Mouse (Mus musculus): ENCODE data around the gene Olfr1501.

Olfr1501 gene

GRCm38 (mm10) chr19:13850592-13850991 lies at the start of gene Olfr1501:
TSS of gene Olfr1501 (minus strand) at chr19:13850692.

GRCm38 (mm10) chr19:13897828-13898227 lies 47.3 kb upstream of the Olfr1501 start, which contains the start of gene Olfr1504:
TSS of gene Olfr1504 (minus strand) at chr19:13897928.
- WGBS, result 62% methylated on average over 1 of the region's 1 CpGs

GRCm38 (mm10) chr19:13861495-13861894 lies 11.0 kb upstream of the Olfr1501 start, which contains the start of gene Olfr1502:
TSS of gene Olfr1502 (plus strand) at chr19:13861795.
- 92% methylated on average over 1 of the region's 1 CpGs for WGBS

GRCm38 (mm10) chr19:13830388-13830787 lies 20.1 kb downstream of the Olfr1501 start, which contains the start of gene Olfr1500:
TSS of gene Olfr1500 (minus strand) at chr19:13830488.

GRCm38 (mm10) chr19:13828447-13828846 lies 22.0 kb downstream of the Olfr1501 start:
- 65% methylated on average over 3 of the region's 3 CpGs for WGBS

GRCm38 (mm10) chr19:13820847-13821246 lies 29.6 kb downstream of the Olfr1501 start:
- WGBS, result 59% methylated on average over 5 of the region's 5 CpGs

GRCm38 (mm10) chr19:13819347-13819746 lies 31.1 kb downstream of the Olfr1501 start, which contains the start of gene Olfr1499:
TSS of gene Olfr1499 (minus strand) at chr19:13819447.

GRCm38 (mm10) chr19:13818827-13819226 lies 31.7 kb downstream of the Olfr1501 start:
- WGBS, result 30% methylated on average over 5 of the region's 5 CpGs

- WGBS, result 66% methylated on average over 2 of the region's 2 CpGs
Observed at GRCm38 (mm10) chr19:13812823-13813222, 37.7 kb downstream of the Olfr1501 start.

GRCm38 (mm10) chr19:13805486-13805885 lies 45.0 kb downstream of the Olfr1501 start:
- 59% methylated on average over 1 of the region's 1 CpGs for WGBS

GRCm38 (mm10) chr19:13798102-13798501 lies 52.4 kb downstream of the Olfr1501 start, which contains the start of gene Olfr1497:
TSS of gene Olfr1497 (minus strand) at chr19:13798202.

